Mouse (Mus musculus): ENCODE results near the gene Zdhhc16.
"Not testable (repeated sequence)": the region's sequence is repeated elsewhere in the genome, so short reads cannot be mapped to it uniquely, and the experiment has no call there.

The Zdhhc16 gene

GRCm38 (mm10) chr19:41913774-41914591 lies 19.3 kb upstream of the Zdhhc16 start:
- in situ Hi-C loops (cut with MseI, MboI), result no loop called here

- in situ Hi-C loops (cut with MseI, MboI), result not testable (repeated sequence)
Measured at GRCm38 (mm10) chr19:41914592-41914882, 18.7 kb upstream of the Zdhhc16 start.

- in situ Hi-C loops (cut with MseI, MboI), result no loop called here
Measured at GRCm38 (mm10) chr19:41915294-41915693, 18.0 kb upstream of the Zdhhc16 start.

GRCm38 (mm10) chr19:41916853-41917252 lies 16.4 kb upstream of the Zdhhc16 start:
- in situ Hi-C loops (cut with MseI, MboI), result no loop called here

GRCm38 (mm10) chr19:41919471-41919870 lies 13.8 kb upstream of the Zdhhc16 start:
- in situ Hi-C loops (cut with MseI, MboI), result no loop called here

GRCm38 (mm10) chr19:41920412-41921067 lies 12.7 kb upstream of the Zdhhc16 start:
- in situ Hi-C loops (cut with MseI, MboI), result no loop called here

GRCm38 (mm10) chr19:41932686-41933085 lies 594 bp upstream of the Zdhhc16 start:
- in situ Hi-C loops (cut with MseI, MboI), result no loop called here

GRCm38 (mm10) chr19:41934124-41934523 lies 844 bp downstream of the Zdhhc16 start:
- in situ Hi-C loops (cut with MseI, MboI), result no loop called here

- in situ Hi-C loops (cut with MseI, MboI), result no loop called here
Measured at GRCm38 (mm10) chr19:41935921-41936320, 2.6 kb downstream of the Zdhhc16 start.

GRCm38 (mm10) chr19:41938539-41938938 lies 5.3 kb downstream of the Zdhhc16 start:
- in situ Hi-C loops (cut with MseI, MboI), result no loop called here

GRCm38 (mm10) chr19:41943841-41944240 lies 10.6 kb downstream of the Zdhhc16 start:
- in situ Hi-C loops (cut with MseI, MboI), result no loop called here

- in situ Hi-C loops (cut with MseI, MboI), result no loop called here
Measured at GRCm38 (mm10) chr19:41952287-41952686, 19.0 kb downstream of the Zdhhc16 start.

GRCm38 (mm10) chr19:41953574-41953973 lies 20.3 kb downstream of the Zdhhc16 start:
- in situ Hi-C loops (cut with MseI, MboI), result no loop called here

- in situ Hi-C loops (cut with MseI, MboI), result no loop called here
Measured at GRCm38 (mm10) chr19:41969618-41970017, 36.3 kb downstream of the Zdhhc16 start.

- in situ Hi-C loops (cut with MseI, MboI), result no loop called here
Measured at GRCm38 (mm10) chr19:41973891-41974794, 40.9 kb downstream of the Zdhhc16 start.

GRCm38 (mm10) chr19:41980422-41980818 lies 47.1 kb downstream of the Zdhhc16 start:
- in situ Hi-C loops (cut with MseI, MboI), result no loop called here

- in situ Hi-C loops (cut with MseI, MboI), result no loop called here
Measured at GRCm38 (mm10) chr19:41980819-41981594, 47.7 kb downstream of the Zdhhc16 start, which contains the start of gene Mms19. TSS of gene Mms19 (minus strand) at chr19:41981157.

GRCm38 (mm10) chr19:41981595-41981927 lies 48.3 kb downstream of the Zdhhc16 start, which contains the start of gene Ubtd1:
TSS of gene Ubtd1 (plus strand) at chr19:41981763.
- in situ Hi-C loops (cut with MseI, MboI), result no loop called here

GRCm38 (mm10) chr19:41981931-41982790 lies 48.9 kb downstream of the Zdhhc16 start:
- in situ Hi-C loops (cut with MseI, MboI), result no loop called here

GRCm38 (mm10) chr19:41982791-41983150 lies 49.5 kb downstream of the Zdhhc16 start:
- in situ Hi-C loops (cut with MseI, MboI), result no loop called here

- in situ Hi-C loops (cut with MseI, MboI), result no loop called here
Measured at GRCm38 (mm10) chr19:41985994-41986393, 52.7 kb downstream of the Zdhhc16 start.
